Mouse (Mus musculus) embryonic fibroblast, embryonic 13.5 days (primary cell): Measurements from ENCODE around the gene Zfp865.

Source experiments
- CTCF ChIP-seq: IDR thresholded peaks from 2 replicates; pipeline ENCODE4 v1.5.1; 2011; ENCODE audit warnings: mild to moderate bottlenecking, control low read depth, low read length, moderate library complexity, borderline replicate concordance; ENCODE audit not compliant: insufficient read depth
- POLR2A ChIP-seq: IDR thresholded peaks from 2 replicates; pipeline ENCODE4 v1.6.1; 2011; ENCODE audit warnings: low read depth, mild to moderate bottlenecking, control low read depth, low read length, moderate library complexity

- TF ChIP-seq CTCF (0 out of 2 replicates have a peak, but pooled peaks have one; percentile 23), POLR2A (peak; percentile 57)
These were observed 41.0 kb downstream of the Zfp865 start for GRCm38 (mm10) chr7:5060944-5061773.
